Mouse (Mus musculus) brown adipose tissue, adult 24 weeks (tissue): Measurements from ENCODE around the gene Acsl1. TPM values are rescaled to one million over a fixed set of nuclear protein-coding genes. Genes with fewer than 3 reads are reported as not detected.

Experiments used
- H3K27ac ChIP-seq: fragments of 200-500 bp; replicated peaks from 2 replicates; pipeline ENCODE4 v1.5.1; 2012; ENCODE audit warnings: low read depth, mild to moderate bottlenecking, low read length
- H3K4me1 ChIP-seq: fragments of 200-500 bp; 2 replicates; pipeline ENCODE4 v1.6.1; 2012; ENCODE audit warnings: low read length, mixed read lengths; ENCODE audit not compliant: control insufficient read depth, insufficient read depth, insufficient read length
- H3K4me3 ChIP-seq: fragments of 200-500 bp; 2 replicates; pipeline ENCODE4 v1.5.1; 2012; ENCODE audit warnings: low read depth, mild to moderate bottlenecking, low read length, moderate library complexity; ENCODE audit not compliant: insufficient read depth
- polyA plus RNA-seq: library from polyadenylated mRNA; stranded (reverse); fragments of >200 nt; gene quantifications from 2 replicates; pipeline ENCODE4 v1.2.4, GENCODE M21; 2012; ENCODE audit not compliant: missing spikeins, insufficient read depth, insufficient read length

Acsl1 gene
- polyA plus RNA-seq, 1 experiment = 1,073 TPM

- H3K4me1 ChIP-seq = 0 out of 2 replicates have a peak, but pooled peaks cover 2% of the 10 kb centered on the region
- H3K27ac ChIP-seq = no peak overlapping the region
- H3K4me3 ChIP-seq = no peak overlapping the region
Observed at GRCm38 (mm10) chr8:46546431-46547176, 75.8 kb downstream of the Acsl1 start.

- Histone ChIP-seq H3K4me1 (0 out of 2 replicates have a peak, but pooled peaks cover 2% of the 10 kb centered on the region), H3K27ac (no peak overlapping the region), H3K4me3 (no peak overlapping the region)
Observed at GRCm38 (mm10) chr8:46547245-46547644, 76.4 kb downstream of the Acsl1 start.

DNA sequence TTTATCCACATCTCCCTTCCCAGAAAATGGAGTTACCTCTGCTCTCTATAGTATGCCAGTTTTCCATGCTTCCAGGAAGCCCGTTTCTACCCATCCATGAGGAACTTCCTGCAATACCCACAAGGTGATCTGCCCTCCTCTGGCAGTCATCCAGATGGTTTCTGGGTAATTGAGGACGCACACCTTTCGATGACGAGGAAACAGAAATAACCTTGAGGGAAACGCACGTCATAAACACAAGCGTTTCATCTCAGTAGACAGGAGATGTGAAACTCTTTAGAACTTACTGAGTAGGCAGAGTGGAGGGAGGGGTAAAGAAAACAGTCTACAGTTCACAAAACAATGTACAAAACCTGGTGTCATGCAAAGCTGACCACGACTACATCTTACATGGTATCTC is 79.2 kb downstream of the Acsl1 start:
- Histone ChIP-seq H3K4me3 (no peak overlapping the region), H3K4me1 (0 out of 2 replicates have a peak, but pooled peaks cover 2% of the 10 kb centered on the region), H3K27ac (no peak overlapping the region)

DNA sequence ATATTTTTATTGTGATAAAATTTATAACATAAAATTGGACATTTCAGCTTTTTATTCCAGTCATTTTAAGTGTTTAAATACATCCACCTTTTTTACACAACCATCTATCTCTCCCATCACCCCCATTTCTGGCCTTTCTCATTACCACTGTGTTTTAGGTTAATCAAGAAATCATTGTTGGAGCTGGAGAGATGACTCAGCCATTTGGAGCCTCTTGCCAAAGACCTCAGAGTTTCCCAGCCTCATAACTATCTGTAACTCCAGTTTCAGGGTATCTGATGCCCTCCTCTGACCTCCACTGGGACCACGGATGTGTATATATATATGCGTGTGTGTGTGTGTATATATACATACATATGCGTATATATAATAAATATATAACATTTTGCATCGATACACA is 80.2 kb downstream of the Acsl1 start:
- Histone ChIP-seq H3K4me3 (no peak overlapping the region), H3K27ac (no peak overlapping the region)

DNA sequence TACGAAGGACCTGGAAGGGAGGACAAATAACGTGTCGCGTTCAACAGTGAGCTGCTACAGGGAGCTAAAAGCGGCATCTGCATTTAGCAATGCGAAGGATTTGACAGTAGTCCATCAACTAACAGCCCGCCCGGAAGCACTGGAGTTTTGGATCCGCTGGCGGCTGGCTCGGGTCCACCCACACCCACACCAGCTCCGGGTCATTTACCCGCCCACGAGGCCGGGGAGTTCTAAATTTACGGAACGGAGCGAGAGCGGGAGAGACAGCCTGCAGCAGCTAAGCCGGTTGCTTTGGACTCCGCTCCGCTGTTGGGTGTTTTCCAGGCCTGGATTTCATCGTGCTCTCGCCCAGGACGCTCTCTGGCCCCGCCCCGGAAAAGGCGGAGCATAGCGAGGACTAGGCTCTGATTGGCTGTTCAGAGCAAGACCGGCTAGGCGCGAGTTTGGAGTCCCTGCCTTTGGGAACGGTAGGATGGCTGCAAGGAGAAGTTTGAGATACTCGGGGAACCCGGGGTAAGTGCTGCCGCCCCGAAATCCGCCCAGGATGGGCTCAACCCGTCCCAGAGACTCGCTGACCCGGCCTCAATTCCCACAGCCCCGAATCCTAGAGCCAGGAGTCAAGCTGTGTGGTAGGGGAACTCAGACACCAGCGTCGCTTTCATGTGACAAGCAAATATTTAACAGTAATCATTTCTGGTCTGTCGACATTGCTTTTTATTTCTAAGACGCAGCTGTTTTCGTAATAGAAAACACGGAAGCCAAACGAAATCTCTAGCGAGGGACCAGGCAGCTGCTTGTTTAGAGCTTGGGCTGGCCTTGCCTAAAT is 81.0 kb downstream of the Acsl1 start, which contains the start of gene Cenpu:
TSS of gene Cenpu (plus strand) at position 414 of the 826 bp plus-strand sequence.
- Histone ChIP-seq H3K4me3 (peak within 1 kb of the TSS; percentile 57), H3K4me1 (no peaks in the 10 kb centered on the region), H3K27ac (peak within 1 kb of the TSS; percentile 36; the same call in 1 of the 2 replicates)

More for the DNA sequence above, 80.2 kb downstream of the Acsl1 start:
- 0 out of 2 replicates have a peak, but pooled peaks cover 2% of the 10 kb centered on the region for H3K4me1 ChIP-seq

DNA sequence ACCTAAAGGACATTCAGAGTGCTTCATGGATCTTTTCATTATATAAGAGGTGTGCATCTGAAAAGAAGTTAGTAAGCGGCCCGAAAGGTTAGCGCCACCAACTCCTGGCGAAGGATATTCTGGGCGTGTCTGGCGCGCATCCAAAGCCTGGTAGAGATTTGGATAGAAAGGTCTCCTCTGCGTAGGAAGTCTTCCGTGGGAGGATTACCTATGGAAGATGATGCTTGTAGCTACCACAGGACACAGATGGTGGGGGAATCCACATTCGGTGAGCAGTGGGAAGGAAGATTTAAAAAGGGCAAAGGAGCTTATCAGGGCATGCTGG is 81.6 kb downstream of the Acsl1 start:
- no peaks in the 10 kb centered on the region for H3K4me1 ChIP-seq
- H3K27ac ChIP-seq = no peak overlapping the region
- peak overlapping the region; percentile 57 for H3K4me3 ChIP-seq

DNA sequence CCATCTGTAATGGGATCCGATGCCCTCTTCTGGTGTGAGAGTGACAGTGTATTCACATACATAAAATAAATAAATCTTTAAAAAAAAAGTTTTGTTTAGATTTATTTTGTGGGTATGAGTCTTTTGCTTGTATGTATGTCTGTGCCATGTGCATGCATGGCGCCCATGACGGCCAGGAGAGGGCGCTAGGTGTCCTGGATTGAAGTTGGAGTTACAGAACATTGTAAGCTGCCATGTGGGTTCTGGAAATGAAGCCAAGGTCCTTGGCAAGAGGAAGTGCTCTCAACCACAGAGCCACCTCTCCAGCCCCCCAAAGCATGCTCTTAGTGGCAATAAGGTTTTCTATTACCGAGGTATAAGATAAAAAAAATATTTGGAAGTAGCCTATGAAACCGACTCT is 88.6 kb downstream of the Acsl1 start:
- no peak overlapping the region for H3K4me3 ChIP-seq
- no peaks in the 10 kb centered on the region for H3K4me1 ChIP-seq

GRCm38 (mm10) chr8:46562333-46562732 is 91.5 kb downstream of the Acsl1 start:
- Histone ChIP-seq H3K27ac (no peak overlapping the region), H3K4me1 (no peaks in the 10 kb centered on the region), H3K4me3 (no peak overlapping the region)

More for the DNA sequence above, 88.6 kb downstream of the Acsl1 start:
- H3K27ac ChIP-seq = no peak overlapping the region

DNA sequence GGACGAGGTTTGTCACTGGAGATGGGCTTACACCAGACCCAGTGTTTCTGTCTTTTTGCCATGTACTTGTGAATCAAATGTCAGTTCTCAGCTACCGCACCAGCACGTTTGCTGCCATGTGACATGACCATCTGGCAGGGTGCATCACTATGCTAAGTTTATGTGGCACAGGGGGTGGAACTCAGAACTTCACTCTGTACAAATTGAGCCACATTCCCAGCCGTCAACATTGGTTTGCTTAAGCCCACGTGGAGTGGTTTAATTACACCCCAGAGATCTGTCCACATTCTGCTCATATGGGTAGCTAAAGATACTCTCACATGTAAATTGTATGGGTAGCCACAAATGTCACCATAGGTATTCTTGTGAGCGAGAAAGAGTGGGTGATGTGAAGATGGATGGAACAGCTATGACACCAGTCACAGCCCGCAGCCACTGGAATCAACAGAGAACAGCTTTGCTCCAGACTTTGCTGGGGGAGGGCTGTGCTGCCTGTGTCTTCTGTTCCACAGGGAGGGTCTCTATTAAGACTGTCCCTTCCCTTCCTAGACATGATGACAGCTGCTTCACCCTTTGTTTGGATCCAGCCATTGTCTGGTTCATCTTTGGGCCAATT is 96.2 kb downstream of the Acsl1 start:
- H3K27ac ChIP-seq = no peak overlapping the region
- H3K4me3 ChIP-seq = no peak overlapping the region

GRCm38 (mm10) chr8:46567946-46568345 is 97.1 kb downstream of the Acsl1 start:
- H3K4me1 ChIP-seq = no peaks in the 10 kb centered on the region
- no peak overlapping the region for H3K4me3 ChIP-seq
- no peak overlapping the region for H3K27ac ChIP-seq

More for the DNA sequence above, 96.2 kb downstream of the Acsl1 start:
- no peaks in the 10 kb centered on the region for H3K4me1 ChIP-seq

DNA sequence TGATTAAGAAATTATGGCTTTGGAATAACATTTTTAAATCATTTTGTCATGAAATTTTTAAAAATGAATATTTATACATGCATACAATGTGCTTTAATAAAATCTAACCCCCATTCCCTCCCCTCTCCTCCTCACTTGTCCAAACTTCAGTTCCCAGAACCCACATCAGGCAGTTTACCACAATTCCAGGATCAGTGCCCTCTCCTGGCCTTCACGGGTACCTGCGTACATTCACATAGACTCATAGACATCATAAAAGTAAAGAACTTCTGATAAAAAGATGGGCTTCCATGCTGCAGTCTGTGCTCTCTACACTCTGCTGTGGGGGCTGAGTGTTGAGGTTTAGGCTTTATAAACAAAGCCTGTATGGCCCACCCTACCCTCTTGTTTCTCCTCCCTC is 98.1 kb downstream of the Acsl1 start:
- no peak overlapping the region for H3K27ac ChIP-seq
- H3K4me1 ChIP-seq = no peaks in the 10 kb centered on the region
- H3K4me3 ChIP-seq = no peak overlapping the region

DNA sequence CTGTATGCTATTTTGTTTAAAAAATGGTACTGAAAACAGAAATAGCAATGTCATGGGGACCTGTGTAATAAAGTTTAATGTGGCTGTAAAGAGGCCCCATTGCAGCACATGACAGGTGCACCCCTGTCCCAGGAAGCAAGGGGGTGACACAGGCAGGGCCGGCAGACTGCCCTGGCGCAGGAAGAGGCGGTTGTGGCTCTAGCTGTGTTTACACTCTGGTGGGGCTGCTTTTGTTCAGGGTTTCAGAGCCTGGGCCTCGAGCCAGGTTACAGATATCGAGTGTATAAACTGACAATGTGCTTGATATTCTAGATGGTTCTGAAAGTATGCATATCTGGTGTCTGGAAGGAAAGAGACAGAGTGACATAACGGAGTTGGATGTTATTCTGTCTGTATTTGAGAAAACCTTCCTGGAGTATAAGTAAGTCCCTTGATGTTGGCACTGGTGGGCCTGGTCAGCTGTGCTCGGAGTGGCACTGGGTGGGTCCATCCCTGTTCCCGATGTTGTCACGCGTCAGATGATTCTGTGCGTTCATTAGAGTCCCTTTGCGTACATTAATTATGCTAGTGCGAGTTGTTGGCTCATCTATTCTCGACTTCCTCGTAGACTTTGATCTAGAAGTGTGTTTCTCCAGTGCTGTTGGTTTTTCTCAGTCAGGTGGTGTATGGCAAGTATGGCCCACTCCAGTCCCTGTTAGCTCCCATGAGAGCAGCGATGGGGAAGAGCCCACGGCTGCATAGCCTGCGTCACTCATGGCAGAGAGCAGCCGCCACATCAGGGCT is 99.0 kb downstream of the Acsl1 start:
- no peaks in the 10 kb centered on the region for H3K4me1 ChIP-seq
- H3K4me3 ChIP-seq = no peak overlapping the region
- no peak overlapping the region for H3K27ac ChIP-seq

DNA sequence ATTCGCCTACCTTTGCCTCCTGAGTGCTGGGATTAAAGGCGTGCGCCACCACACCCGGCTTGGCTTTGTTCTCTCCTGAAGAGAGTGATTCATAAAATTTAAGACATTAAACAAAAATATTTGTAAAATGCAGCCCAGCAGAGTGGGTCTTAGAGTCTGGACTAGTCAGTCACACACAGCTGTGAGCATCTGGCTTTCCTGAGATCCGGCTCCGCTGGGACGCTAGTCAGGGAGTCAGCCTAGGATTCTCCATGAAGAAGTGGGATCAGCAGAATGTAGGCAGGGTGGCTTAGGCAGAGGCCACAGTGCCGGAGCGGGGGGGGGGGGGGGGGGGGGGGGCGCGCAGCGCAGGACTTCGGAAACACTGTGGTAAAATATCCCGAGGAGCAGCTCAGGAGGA is 99.8 kb downstream of the Acsl1 start:
- Histone ChIP-seq H3K27ac (no peak overlapping the region), H3K4me1 (no peaks in the 10 kb centered on the region), H3K4me3 (no peak overlapping the region)

DNA sequence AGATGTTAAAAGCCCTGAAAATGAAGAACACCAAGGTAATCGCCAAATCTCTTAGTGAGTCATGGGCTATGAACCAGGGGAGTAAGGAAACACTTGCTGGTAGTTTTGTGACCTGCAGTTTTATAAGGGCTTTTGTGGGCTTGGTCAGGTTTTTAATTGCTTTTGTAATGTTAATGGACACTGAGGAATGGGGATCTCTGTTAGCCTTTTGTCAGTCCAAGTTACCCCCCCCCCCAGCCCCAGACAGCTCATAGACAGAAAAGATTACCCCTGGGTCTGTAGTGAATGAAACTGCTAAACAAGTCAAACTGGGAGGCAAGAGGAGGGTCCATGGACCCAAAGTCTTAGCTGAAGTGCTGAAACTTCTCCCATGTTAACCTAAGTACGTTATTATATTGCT is 102.6 kb downstream of the Acsl1 start:
- Histone ChIP-seq H3K4me3 (no peak overlapping the region), H3K4me1 (no peaks in the 10 kb centered on the region), H3K27ac (no peak overlapping the region)

DNA sequence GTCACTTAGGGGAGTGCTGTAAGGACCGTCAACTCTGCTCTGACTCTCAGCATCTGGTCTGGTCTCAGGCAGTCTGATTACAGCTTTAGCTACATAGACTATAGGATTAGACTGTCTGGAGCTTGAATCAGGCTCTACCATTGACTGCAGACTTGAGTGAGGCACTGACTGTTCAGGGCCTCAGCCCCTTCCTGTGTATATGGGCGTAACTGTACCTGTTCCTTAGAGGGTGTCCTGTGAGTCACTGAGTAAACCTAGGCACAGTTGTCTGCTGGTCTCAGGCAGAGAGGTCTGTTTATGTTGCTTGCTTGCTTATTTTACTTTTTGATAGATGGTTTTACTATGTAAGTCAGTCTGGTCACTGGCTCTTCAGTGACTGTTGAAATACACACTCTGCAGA is 103.1 kb downstream of the Acsl1 start:
- Histone ChIP-seq H3K4me1 (no peaks in the 10 kb centered on the region), H3K27ac (no peak overlapping the region), H3K4me3 (no peak overlapping the region)
